Mouse (Mus musculus) layer of hippocampus, postnatal 10 days (tissue): ENCODE results near the gene Eif5a. TPM values are rescaled to one million over a fixed set of nuclear protein-coding genes. Genes with fewer than 3 reads are reported as not detected.

ENCODE experiments used
- DNase-seq, 2 experiments: peaks; one replicate each; pipeline ENCODE4 v3.0.0; 2021; ENCODE audit warnings: low spot score in 2 of 2
- total RNA-seq, 2 experiments: library from RNA; stranded (reverse); gene quantifications; 2 replicates each; pipeline ENCODE4 v1.2.3; 2021

Gene Eif5a
- total RNA-seq, 2 experiments from 2014 or later = 479 to 501 TPM

DNA sequence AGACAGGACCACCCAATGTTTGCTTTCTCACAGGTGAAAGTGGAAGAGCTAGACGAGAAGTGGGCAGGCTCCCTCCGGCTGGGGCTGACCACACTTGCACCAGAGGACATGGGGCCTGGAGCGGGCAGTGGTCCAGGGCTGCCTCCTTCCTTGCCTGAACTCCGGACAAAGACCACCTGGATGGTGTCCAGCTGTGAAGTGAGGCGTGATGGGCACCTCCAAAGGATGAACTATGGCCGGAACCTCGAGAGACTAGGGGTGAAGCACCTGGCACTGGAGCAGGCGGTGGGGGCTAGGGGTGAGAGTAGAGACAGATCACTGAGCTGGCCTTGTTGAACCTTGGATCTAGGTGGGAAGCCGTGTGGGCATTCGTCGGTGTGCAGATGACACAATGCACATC, 13.1 kb downstream of the Eif5a start:
- no peak for DNase-seq

DNA sequence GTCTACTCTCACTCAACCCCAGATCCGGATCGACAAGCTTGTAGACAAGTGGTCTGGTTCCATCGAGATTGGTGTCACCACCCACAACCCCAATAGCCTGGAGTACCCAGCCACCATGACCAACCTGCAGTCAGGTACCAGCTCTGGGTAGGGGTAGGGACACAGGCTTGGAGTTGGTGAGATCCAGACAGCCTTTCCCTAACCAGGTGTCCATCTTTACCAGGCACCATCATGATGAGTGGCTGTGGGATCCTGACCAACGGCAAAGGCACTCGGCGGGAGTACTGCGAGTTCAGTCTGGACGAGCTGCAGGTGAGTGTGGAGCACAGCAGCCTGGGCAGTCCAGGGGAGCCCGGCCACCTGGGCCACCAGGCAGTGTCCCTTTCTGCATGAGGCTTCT, 17.4 kb downstream of the Eif5a start:
- DNase-seq = no peak

DNA sequence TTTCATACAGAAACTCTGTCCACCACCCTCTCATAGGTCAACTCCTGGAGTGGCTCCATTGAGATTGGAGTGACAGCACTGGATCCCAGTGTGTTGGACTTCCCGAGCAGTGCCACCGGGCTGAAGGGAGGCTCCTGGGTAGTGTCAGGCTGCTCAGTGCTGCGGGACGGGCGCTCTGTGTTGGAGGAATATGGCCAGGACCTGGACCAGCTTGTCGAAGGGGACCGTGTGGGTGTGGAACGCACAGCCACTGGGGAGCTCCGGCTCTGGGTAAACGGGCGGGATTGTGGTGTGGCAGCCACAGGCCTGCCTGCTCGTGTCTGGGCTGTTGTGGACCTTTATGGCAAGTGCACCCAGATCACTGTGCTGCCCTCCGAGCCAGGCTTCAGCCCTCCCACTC, 18.8 kb downstream of the Eif5a start:
- no peak for DNase-seq

DNA sequence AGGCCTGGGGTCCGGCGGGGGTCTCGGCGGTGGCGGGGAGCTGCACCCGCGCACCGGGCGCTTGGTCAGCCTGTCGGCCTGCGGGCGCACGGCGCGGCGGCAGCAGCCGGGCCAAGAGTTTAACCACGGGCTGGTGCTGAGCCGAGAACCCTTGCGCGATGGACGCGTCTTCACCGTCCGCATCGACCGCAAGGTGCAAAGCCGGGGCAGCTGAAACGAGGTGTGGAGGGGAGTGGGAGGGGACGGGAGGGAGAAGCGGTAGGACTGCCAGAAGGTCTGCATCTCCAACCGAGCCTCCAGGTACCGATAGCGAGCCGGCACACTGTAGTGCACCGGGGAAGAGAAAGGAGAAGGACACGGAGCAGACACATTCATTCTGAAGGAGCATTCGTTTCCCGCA, 19.8 kb downstream of the Eif5a start:
- DNase-seq = peak in 1 of 2 experiments; percentile 30

DNA sequence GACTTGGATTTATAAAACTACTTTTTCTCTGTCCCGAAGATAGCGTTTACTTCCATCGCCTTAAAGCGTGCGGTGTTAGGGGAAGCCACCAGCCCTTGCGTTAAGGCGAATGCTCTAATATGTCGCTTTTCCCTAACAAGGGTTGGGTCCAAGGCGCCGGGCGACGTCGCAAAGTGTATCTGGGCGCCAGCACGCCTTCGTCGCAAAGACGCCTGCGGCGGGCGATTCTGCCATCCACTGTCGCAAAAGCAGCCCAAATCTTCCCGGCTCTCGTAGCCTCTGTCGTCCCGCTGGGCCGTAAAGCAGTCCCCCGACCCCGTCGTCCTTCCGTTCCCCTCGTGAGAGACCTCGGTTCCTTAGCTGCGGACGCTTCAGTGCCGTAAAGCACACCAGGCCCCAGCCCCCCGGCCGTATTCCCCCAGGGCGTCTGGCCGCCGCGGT, 20.3 kb downstream of the Eif5a start:
- peak; percentile 95 for DNase-seq

DNA sequence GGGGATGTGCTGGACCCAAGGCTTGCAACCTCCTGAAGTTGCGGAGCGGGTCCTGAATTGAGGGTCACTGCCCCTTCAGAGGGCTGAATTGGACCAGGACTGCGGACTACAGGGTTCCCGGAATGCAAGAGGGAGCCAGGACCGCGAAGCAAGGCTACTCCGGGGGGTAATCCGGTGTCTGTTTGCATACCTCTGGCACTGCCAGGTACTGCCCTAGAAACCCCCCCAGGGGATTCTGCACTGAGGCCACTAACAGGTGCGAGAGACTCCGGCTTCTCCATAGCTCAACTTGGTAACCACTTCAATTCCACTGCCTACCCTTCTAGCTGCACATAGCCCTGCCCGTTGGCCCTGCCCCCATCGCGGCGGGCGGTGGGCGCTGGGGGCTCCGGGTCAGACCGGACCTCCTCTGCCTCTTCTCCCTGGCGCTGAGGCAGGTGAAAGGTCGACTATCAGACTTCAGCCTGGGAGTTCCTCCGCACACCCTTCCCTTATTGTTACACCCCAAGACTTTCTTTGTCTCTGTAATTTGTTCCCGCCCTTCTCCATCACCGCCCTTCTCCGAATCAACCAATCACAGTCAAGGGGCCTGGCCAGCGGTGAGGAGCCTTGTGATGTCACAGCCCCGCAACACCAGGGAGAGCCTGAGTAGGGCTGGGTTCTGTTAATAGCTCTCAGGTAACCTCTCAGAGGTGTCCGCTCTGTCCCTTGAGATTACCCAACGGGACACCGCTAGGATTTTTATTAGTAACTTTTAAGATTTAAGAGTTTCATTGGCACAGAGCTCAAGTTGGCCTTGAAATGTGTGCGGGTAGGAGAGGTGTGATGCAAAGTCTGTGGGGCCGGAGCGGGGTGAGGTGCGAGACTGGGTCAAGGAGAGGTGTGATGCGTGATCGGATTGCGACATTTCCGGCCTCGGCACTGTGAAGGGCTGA, 21.0 kb downstream of the Eif5a start, which contains the start of the genes 2810408A11Rik and Neurl4:
2810408A11Rik (minus strand) TSS at position 517 of the 935 bp plus-strand sequence.
Neurl4 (plus strand) TSS at position 602 of the 935 bp plus-strand sequence.
- DNase-seq = peak; percentile 80 to 86

DNA sequence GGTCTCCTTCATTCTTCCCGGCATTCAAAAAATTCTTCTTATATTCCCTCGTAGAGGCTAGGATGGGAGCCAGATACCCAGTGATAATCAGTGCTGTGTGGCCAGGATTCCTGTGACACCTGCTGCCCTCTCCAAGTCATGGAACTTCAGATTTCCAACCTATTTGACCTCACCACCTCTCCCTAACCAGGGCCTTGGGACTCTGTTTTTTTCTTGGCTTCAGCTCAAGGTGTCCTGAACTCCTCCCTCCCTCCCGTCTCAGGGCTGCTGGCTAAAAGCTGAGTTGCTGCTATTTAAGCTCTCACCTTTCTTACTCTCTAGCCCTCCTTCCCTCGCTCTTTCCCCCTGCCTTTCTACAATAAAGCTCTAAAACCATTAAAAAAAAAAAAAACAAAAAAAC, 21.9 kb downstream of the Eif5a start:
- DNase-seq = no peak

DNA sequence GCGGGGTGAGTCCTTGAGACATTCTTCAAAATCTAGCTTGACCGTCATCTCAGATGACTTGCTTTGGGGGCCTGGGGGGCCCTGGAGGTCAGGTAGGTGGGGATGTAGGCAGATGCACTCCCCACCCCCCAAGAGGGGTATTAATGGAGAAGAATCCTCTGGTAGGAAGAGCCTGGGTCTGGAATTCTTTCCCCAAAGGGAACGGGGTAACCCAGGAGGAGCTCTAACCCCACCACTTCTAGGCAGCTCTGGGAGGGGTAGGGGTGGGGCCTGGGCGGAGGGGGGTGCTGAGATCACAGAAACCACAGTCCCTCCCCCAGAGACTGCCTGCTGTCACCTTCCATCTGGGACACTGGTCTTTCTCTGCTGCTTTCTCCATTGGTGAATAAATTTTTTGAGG, 26.5 kb downstream of the Eif5a start, which contains the start of gene Acap1:
Acap1 (minus strand) TSS at position 249 of the 400 bp plus-strand sequence.
- DNase-seq = no peak

DNA sequence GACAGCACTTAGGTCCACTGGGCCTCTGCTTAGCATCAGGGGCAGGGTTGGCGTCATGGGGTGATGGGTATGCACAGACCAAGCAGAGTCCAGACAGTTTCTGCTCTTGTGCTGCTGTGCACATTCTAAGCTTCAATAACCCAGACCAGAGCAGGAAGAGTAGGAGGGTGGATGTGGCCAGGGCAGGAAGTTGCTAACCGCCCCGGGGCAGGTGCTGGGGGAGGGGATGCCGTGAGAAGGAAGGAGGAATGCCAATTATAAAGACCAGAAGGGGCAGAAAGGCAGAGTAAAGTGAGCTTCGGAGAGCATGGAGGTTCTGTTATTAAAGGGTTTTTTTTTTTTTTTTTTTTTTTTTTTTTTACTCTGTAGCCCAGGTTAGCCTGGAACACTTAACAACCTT, 27.1 kb downstream of the Eif5a start:
- DNase-seq = no peak

DNA sequence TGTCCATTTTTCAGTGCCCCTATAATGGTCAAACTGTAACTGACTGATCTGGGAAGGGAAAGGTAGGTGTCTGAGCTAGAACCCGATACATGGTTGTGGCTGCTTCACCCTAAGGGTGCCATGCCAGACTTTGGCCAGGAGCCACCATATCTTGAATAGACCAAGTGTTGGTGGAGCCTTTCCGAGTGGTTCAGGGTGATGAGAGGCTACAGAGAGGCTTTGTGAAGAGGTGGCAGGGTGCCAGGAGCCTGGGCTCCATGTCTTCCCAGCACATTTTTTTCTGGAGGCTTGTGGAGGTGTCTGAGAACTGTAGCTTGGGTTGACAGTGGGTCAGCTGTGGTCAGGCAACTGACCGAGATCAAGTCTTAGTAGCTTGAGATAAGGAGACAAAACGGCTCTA, 30.3 kb downstream of the Eif5a start:
- DNase-seq = peak; percentile 36 to 62

DNA sequence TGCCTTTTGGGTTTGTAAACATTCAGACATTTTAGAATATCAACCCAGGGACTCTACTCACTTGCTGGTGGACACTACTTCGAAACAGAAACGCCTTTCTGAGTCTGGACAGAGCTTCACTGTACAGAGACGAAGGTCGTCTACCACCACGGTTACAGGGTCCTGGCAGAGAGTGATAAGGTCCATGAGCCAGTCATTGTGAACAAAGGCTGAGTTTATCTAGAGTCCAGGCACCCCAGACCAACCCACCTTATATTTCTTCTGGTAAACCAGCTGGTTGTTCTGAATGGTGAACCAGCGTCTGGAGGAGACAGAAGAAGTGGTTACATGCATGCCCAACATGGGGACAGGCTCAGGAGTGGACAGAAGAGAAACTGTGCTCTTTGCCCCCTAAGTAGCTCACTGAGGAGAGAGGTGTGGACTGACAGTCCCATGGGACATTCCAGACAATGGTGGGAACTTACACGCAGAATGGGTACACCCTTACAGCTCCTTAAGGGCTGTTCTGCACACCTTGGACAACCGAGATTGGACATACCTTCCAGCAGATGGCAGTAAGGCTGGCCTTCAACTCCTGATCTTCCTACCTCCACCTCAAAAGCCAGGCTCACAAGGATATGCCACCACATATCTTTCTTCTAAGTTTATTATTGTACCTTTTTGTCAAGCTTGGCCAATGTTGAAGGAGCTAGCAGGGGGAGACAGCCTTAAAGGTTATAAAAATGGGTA, 34.7 kb downstream of the Eif5a start:
- DNase-seq = no peak

DNA sequence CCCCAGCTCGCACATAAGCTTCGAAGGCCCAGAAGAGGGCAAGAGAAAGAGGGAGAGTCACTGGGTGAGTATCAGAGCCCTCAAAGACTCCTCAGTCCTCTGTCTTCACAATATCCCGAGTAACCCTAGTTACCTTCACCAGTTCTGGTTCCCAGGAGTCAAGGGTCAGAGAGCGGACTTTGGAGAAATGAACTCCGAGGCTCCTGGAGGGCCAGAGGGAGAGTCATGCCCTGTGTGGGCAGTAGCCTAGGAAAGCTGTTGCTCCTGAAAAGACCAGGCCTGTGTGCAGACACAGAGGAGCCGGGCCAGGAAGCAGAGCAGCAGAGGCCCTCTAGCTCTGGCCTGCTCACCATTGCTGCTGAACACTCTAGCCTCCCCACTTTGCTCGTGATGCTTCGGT, 37.1 kb downstream of the Eif5a start:
- no peak for DNase-seq

DNA sequence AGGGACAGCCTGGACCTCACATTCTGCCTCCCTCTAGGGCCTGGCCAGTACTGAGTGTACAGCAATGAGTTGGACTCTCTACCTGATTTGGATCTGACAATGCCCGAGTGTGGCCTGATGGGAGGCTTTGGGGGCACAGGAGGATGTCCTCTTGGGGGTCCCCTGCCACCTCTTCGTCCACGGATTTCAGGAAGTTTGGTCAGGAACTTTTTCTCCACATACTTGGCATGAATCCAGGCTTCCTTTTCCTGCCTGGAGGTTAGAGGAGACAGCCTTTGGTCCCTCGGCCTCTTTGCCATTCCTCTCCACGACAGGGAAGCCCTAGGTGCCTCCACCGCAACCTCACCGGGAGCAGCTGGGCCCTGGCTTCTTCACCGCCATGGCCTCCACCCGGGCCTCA, 37.5 kb downstream of the Eif5a start:
- no peak for DNase-seq

DNA sequence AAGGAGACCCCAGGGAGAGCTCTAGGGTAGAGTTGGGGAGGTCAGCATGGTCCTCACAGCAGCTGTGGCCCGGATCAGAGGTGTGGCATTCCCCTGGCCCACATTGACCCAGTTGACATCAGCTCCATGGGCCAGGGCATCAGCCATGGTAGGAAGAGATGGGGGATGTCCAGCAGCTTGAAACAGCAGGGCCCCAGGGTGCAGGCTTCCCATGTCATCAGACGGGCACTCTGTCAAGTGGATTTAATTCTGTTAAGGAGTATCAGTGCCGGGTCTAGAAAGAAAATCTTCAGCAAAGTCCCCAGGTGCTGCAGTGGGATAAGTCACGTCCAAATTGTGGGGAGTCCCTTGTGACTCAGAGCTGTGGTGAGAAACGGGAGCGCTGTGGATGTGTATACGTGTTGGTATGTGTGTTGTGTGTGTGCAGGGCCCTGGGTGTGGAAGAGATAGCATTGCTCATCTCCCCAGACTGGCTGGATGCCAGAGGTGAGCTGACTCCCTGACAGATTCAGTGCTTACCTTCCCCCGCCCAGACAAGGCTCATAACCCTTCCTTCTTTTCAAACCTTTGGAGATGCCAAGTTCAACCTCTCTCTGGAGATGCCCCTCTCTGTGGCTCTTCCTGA, 38.1 kb downstream of the Eif5a start:
- DNase-seq = no peak

DNA sequence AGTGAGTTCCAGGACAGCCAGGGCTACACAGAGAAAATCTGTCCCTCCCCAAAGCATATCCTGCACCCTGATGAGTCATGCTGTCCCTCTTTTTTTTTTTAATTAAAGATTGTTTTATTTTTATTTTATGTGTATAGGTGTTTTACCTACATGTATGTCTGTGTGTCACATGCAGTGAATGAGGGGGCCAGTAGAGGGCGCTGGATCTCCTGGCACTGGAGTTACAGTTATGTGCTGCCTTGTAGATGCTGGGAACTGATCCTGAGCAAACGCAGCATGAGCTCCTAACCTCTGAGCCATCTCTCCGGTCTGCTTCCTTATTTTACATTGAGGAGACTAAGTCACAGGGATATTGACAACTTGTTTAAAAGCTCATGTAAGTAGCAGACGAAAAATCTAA, 38.7 kb downstream of the Eif5a start:
- no peak for DNase-seq

DNA sequence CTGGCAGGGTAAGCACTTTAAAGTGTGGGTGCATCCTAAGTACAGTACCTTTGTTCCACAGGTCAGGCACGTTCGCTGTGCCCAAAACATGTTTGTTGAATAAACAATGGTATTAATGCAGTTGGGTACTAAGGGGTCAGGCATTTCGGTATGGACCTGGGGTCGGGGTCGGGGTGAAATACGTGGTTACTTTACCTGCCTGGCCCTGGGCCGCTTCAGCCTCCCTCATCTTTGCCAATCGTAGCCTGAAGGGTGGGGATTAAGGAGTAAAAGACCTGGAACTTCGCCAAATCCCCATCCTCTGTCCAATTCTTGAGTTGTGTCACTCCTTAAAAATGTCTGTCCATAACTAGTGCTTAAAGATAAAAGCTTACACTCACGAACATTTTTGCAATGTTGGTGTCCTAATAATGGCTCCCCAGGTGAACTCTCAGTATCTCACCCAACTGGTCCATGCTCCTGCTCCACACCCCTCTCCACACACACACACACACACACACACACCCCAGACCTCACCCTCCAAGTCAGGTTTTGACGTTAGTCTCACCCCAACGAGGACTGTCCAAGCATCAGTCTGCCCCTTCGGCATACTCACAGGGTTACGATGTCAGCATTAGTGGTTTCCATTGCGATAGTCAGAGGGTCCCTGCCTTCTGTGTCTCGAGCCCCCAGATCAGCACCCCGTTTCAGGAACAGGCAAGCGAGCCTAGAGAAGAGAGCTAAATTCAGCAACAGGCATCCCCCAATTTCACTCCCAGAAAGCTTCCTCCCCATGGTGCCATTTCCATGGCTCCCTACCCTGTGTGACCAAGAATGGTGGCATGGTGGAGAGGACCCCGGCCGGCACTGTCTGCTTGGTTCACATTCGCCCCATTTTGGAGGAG, 39.7 kb downstream of the Eif5a start:
- DNase-seq = no peak

DNA sequence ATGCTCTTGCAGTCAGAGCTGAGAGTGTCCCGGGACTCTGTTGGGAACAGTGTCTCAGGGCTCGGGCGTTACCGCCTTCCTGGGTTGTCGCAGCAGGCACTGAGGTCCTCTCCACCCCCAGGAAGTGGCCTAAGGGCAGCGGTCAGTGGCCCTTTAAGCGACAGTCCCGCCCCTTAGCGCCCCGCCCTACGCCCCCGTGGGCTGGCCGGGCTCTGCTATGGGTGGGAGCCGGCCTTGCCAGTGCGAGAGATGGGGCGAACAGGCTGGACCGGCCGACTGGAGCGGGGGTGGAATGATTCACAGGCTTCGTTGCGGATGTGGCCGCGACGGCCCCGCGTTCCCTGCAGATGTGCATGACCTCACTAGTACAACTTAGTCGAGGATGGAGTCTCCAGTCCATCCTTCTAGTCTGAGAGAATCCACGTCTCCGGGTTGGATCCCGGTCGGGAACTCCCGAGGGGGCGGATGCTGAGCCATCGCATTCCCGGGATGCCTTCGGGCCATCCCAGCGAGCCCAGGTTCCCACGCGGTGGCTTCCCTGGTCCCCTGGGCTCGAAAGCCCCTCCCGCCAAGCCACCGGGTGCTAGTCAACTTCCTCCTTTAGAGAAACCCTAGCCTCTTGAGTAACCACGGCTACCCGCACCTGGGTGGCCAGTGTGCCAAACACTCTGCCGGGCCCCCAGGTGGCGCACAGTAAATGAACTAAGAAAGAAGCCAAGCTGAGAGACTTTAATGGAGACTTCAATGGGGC, 40.7 kb downstream of the Eif5a start, which contains the start of gene Kctd11:
Kctd11 (minus strand) TSS at position 554 of the 751 bp plus-strand sequence.
- peak; percentile 62 to 77 for DNase-seq

DNA sequence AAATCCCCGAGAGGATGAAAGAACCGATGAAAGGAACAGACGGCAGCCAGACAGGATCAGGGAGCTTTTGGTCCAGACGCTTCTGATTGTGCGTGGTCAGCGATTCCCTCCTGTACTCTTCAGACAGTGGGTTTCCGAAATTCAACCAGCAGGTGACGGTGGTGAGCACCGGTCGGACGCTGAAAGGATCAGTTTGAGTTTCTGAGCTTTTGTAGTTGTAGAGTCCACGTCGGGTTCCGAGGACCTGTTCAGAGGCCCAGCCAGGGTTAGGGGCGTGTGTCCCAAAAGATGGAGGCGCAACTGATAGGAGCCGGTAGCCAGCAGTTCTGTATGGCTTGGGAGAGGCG, 41.3 kb downstream of the Eif5a start:
- peak; percentile 58 to 66 for DNase-seq

DNA sequence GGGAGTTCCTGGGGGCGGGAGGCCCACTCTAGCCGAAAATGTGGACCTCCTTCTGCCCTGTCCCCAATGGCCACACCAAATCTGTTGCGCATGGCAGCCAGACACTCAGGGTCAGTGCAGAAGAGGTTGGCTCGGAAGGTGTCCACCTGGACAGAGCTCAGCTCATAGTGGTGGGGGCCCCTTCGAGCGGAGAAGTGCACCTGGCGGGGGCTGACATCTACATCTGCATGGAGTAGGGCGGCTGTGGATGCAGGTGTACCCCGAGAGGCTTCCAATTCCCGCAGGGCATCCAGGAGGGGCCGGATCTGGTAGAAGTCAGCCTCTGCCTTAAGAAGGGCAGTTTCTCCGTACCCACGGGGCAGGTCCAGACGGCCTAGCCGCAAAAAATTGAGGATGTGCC, 42.0 kb downstream of the Eif5a start:
- no peak for DNase-seq

DNA sequence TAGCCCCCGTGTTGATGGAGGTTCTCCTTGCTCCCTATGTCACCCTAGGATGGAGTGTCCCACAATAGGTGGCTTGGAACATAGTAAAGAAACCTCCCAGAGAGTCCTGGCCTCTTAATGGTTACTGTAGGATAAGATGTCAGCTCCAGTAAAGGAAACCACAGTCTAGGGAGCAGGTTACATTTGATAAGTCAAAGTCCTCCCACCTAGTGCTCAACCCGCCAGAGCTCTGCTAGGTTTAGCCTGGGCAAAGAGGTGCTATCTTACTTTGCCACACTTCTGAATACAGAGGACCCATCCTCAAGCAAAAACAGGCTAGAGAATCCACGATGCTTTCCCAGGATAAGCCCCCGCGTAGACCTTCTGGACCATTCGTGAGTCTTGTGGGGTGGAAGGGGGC, 42.8 kb downstream of the Eif5a start:
- DNase-seq = no peak
